Mouse (Mus musculus) forebrain, embryonic 16.5 days (tissue): ENCODE results near the gene Gm5148. TPM values are rescaled to one million over a fixed set of nuclear protein-coding genes. Genes with fewer than 3 reads are reported as not detected.

ENCODE experiments used
- polyA plus RNA-seq: library from polyadenylated mRNA; unstranded; fragments of >200 nt; fragmentation: Nextera tagmentation; extraction: Ambion mirVana; gene quantifications from 2 replicates; pipeline ENCODE4 v1.2.1, GENCODE M21; 2015

Gm5148 gene
- polyA plus RNA-seq, 1 experiment from 2014 or later: 6.1 TPM

Other genes with a start within 250 kb of the Gm5148 start
- gene Spry1, start 84.5 kb downstream of the Gm5148 start, polyA plus RNA-seq: 6.4 and 6.6 TPM in 2 replicates